Mouse (Mus musculus): ENCODE results near the gene Gtpbp3. TPM values are rescaled to one million over a fixed set of nuclear protein-coding genes. Genes with fewer than 3 reads are reported as not detected.

Gtpbp3 gene
- total RNA-seq (2021): 10 to 100 TPM; 17.8 to 19.1 TPM
- long read RNA-seq, experiment 1, transcript Gtpbp3-201 (9 exons, 2,800 nt): major isoform, 7 of 13 reads
- long read RNA-seq, experiment 1, partial matches to known transcripts: 1 of 13 reads
- long read RNA-seq, experiment 1, other reads (novel, unspliced or antisense): 4 of 13 reads
- long read RNA-seq, experiment 2, transcript Gtpbp3-201 (9 exons, 2,800 nt): major isoform, 5 of 13 reads
- long read RNA-seq, experiment 2, partial matches to known transcripts: 2 of 13 reads
- long read RNA-seq, experiment 2, other reads (novel, unspliced or antisense): 5 of 13 reads

DNA sequence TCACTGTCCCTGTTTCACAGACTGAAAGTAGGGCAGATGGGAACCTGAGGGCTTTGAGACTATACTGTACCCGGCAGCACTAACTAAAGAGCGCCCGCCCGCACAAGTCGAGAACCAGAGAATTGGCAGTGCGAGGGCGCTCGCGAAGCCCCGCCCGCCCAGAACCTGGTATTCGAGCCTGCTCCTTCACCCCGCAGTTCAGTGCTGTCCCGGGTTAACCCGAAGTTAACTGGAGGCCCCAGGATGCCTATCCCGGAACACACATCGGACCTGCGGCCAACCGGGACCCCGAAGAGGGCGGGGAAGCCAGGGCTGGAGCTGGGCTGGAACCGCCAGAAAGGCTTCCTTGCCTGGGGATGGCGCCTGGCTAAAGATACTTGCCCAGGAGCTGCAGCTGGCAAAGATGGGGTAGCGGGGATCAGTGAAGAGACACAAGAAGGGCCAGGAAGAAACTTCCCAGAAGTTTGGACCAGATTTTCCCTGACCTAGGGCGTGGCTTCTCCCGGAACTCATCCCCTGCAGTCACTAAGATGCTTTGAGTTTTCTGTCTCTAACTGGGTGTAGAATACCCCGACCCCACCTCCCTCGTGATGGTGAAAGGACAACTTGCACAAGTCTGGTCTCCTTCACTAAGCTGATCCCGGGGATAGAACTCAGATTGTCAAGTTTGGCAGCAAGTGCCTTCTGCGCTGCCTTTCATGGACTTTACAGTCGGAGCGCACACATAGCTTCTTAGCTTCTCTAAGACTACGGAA, at the start of gene Gtpbp3:
Gtpbp3 (plus strand) TSS at position 413 of the 755 bp plus-strand sequence.
- peak; percentile 69 to 85 for DNase-seq (ENCODE audit: low spot score in 2 of 2)

DNA sequence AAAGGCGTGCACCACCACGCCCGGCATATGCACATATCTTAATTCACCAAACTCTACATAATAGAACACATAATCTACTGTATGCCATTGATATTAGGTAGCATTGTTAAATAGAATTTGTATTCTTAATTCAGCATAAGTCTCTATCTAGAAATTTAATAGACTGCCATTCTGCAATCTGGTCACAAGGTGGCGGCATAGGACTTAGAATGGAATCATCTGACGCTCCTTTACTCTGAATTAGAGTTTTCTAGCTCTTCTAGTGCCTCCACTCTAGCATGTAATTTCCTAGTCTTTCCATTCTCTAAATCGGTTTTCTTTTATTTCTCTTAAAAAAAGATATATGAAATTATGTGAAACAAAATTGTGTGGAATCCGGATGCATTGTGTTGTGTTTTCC, 46.5 kb upstream of the Gtpbp3 start:
- DNase-seq (ENCODE audit: low spot score in 2 of 2): no peak

DNA sequence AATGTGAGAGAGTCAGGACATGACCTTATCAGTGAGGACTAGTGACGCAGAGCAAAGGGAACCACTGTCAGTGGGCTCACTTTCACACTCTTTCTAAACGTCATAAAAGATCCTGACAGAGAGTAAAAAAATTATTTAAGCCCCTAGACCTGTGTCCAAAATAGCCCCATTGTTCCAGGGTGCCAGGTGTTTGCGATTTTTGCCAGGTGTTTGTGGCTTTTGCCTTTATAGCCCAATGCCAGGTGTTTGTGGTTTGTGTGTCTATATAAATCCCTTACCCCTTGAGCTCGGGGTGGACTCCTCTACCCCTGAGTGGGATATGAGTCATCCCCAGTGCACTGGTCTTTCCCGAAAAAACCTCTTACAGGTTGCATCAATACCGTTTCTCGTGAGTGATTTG, 42.8 kb upstream of the Gtpbp3 start:
- no peak for DNase-seq (ENCODE audit: low spot score in 2 of 2)

DNA sequence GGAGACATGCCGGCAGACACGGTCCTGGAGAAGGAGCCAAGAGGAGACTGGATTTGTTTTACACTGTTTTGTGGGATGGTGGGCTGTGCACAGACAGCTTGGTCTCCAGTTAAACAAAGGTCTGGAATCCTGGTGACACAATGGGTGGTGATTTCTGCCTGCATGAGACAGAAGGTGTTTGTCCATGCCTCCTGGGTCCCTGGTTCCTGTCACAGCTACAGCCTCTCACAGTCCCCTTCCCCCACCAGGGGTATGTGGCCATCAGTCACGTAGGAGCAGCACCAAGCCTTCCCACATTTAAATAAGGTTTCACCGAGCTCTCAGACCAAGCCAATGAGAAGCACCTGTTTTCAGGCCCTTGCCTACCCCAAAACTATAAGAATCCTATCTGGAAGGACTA, 36.6 kb upstream of the Gtpbp3 start:
- no peak for DNase-seq (ENCODE audit: low spot score in 2 of 2)

- no peak for DNase-seq (ENCODE audit: low spot score in 2 of 2)
Measured at GRCm38 (mm10) chr8:71451777-71452176, 36.1 kb upstream of the Gtpbp3 start.

DNA sequence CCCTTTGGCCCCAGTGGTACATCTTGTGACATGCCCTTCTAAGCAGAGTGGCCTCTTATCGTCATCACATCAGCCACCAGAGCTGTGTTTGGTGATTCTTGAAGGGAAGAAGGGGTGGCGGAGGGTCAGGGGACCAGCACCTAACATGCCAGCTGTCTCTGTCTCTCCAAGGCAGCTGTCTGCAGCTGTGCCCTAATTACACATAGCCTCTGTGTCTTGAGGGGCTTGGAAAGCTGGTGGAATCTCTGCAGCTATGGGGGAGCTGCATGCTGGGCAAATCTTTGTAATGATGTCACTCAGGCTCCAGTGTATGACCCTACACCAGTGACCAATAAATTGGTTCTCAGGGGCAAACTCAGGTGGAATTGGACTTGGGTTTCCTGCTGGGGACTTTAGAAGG, 35.2 kb upstream of the Gtpbp3 start:
- DNase-seq (ENCODE audit: low spot score in 2 of 2): peak in 1 of 2 experiments; percentile 14

- peak in 1 of 2 experiments; percentile 6 for DNase-seq (ENCODE audit: low spot score in 2 of 2)
Measured at GRCm38 (mm10) chr8:71454668-71455067, 33.2 kb upstream of the Gtpbp3 start.

DNA sequence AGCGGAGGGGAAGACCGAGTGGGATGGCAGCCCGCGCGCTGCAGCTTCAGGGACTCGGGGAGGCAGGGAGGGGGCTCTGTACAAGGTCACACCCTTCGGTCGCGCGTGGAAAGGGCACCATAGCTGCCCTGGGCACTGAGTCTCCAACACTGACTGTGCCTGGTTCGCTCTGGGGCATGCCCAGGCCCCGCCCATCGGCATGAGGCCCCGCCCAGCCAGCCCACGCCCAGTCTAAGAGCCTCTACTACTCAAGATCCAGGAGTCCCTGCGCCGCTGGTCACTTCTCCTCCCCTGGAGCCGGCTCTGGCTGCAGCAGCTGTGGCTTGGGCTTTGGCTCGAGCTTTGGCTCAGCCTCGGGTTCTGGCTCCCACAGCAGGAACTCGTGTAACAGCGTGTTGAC, 31.0 kb upstream of the Gtpbp3 start:
- DNase-seq (ENCODE audit: low spot score in 2 of 2): peak in 1 of 2 experiments; percentile 15

GRCm38 (mm10) chr8:71457659-71458270, 30.1 kb upstream of the Gtpbp3 start:
- DNase-seq (ENCODE audit: low spot score in 2 of 2): peak in 1 of 2 experiments; percentile 9

- DNase-seq (ENCODE audit: low spot score in 2 of 2): no peak
Measured at GRCm38 (mm10) chr8:71460716-71461115, 27.2 kb upstream of the Gtpbp3 start.

DNA sequence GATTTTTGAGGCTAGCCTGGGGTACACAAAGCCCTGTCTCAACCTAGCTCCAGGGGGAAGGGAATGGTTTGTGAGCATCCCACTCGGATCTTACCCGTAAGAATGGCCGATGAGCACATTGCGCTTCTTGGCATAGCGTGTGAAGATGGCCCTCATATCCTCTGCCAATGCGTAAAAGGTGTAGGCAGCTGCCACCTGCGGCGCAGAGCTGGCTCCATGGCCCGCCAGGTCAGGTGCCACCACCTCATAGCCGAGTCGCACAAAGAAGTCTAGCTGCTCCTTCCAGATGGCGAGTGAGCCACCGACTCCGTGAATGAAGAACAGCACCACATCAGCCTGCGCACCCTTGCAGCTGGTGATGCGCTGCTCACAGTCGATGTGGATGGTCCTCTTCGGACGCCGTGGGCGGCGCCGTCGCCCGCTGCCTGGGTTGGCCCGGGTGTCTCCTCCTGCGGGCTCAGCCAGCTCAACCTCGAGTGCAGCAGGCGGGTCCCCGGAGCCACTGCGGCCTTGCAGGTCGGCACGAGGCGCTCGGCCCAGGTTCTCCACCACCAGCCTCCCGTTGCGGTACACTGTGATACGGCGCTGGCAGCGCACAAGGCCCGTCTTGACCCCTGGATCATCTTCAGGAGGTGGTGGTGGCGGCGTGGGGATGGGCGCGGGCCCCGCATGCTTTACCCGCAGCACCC, 26.6 kb upstream of the Gtpbp3 start:
- DNase-seq (ENCODE audit: low spot score in 2 of 2): no peak

- no peak for DNase-seq (ENCODE audit: low spot score in 2 of 2)
Measured at GRCm38 (mm10) chr8:71462191-71462590, 25.7 kb upstream of the Gtpbp3 start.

DNA sequence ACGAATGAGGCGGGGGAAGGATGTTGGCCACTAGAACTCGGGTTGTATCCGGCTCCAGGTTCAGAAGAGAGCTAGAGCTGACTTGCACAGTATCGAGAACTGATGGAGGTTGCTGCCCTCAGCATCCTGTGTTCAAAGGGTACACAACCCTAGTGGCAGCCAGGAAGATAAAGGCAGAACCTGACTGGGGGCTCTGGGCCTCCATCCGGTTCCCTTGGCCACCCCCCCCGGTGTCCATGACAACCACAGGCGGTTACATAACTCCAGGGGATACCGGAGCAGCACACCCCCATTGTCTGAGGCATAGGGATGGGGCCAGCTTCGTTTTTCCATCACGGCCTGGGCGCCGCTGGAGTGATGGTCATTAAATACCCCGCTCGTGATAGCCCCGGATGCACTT, 25.1 kb upstream of the Gtpbp3 start:
- no peak for DNase-seq (ENCODE audit: low spot score in 2 of 2)

GRCm38 (mm10) chr8:71463188-71464033, 24.5 kb upstream of the Gtpbp3 start, which contains the start of gene Abhd8:
Gene Abhd8, minus strand, starts transcription at chr8:71463655.
- peak; percentile 93 to 97 for DNase-seq (ENCODE audit: low spot score in 2 of 2)

GRCm38 (mm10) chr8:71464513-71465500, 23.1 kb upstream of the Gtpbp3 start, which contains the start of gene Mrpl34:
Gene Mrpl34, plus strand, starts transcription at chr8:71464959.
- DNase-seq (ENCODE audit: low spot score in 2 of 2): peak; percentile 87 to 95

GRCm38 (mm10) chr8:71465733-71466132, 22.2 kb upstream of the Gtpbp3 start:
- no peak for DNase-seq (ENCODE audit: low spot score in 2 of 2)

DNA sequence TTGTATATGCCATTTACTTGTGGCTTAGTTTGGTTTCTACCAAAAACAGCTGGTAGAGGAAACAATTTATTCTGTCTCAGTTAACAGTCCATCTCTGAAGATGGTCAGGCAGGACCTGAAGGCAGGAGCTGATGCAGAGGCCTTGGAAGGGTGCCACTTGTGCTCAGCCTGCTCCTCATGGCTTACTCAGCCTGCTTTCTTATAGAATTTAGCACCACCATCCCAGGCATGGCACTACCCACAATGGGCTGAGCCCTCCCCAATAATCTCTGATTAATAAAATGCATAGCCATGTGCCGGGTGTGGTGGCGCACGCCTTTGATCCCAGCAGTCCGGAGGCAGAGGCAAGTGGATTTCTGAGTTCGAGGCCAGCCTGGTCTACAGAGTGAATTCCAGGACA, 21.7 kb upstream of the Gtpbp3 start:
- no peak for DNase-seq (ENCODE audit: low spot score in 2 of 2)

DNA sequence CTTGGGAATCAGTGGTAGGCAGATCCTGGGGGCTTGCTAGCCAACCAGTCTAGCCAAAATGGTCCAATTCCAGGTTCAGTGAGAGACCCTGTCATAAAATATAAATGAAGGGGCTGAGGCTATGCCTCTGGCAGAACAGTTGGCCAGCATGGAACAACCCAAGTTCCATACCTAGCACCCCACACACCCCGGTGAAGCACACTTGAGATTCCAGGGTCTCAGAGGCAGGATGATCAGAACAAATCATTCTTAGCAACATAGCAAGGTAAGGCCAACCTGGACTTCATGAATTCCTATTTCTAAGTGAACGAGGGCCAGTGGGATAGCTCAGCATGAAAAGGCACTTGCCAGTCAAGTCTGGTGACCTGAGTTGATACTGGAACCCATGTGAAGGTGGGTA, 20.7 kb upstream of the Gtpbp3 start:
- DNase-seq (ENCODE audit: low spot score in 2 of 2): no peak

DNA sequence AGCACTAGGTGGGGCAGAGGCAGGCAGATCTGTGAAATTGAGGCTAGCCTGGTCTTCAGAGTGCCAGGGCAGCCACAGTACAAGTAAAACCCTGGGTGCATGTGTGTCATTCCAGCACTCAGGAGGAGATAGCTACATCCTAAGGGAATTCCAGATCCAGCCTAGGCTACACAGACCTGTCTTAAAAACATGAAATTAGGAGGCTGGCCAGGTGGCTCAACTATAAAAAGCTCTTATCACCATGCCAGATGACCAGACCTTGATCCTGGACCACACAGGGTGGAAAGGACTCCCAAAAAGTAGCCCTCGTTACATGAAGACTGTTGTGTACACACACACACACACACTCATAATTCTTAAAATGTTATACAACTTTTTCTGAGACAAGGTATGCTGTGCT, 19.9 kb upstream of the Gtpbp3 start:
- no peak for DNase-seq (ENCODE audit: low spot score in 2 of 2)
